Mouse (Mus musculus) lung, embryonic 15.5 days (tissue): ENCODE data around the gene Fitm1. TPM values are rescaled to one million over a fixed set of nuclear protein-coding genes. Genes with fewer than 3 reads are reported as not detected.

Source experiments
- ATAC-seq: fragments of 200-750 bp; cut with Nextera tagmentation; 2 replicates; pipeline ENCODE4 v1.8.0; 2017; ENCODE audit warnings: moderate number of reproducible peaks, borderline replicate concordance; ENCODE audit not compliant: low FRiP score, low TSS enrichment; ENCODE audit errors: extremely low read depth
- H3K27ac ChIP-seq: fragments of 300-500 bp; sonication (generic); 2 replicates; pipeline ENCODE4 v1.5.1; 2015; ENCODE audit warnings: moderate library complexity, mild to moderate bottlenecking, inconsistent platforms
- H3K27me3 ChIP-seq: fragments of 300-500 bp; sonication (generic); 2 replicates; pipeline ENCODE4 v1.6.1; 2015; ENCODE audit warnings: inconsistent platforms
- H3K36me3 ChIP-seq: fragments of 300-500 bp; sonication (generic); 2 replicates; pipeline ENCODE4 v1.6.1; 2015; ENCODE audit warnings: inconsistent platforms
- H3K4me1 ChIP-seq: fragments of 300-500 bp; sonication (generic); 2 replicates; pipeline ENCODE4 v1.6.1; 2015; ENCODE audit warnings: inconsistent platforms
- H3K4me2 ChIP-seq: fragments of 300-500 bp; sonication (generic); 2 replicates; pipeline ENCODE4 v1.6.1; 2015; ENCODE audit warnings: inconsistent platforms, mild to moderate bottlenecking, moderate library complexity
- H3K4me3 ChIP-seq: fragments of 300-500 bp; sonication (generic); 2 replicates; pipeline ENCODE4 v1.5.1; 2015; ENCODE audit warnings: mild to moderate bottlenecking, inconsistent platforms
- H3K9ac ChIP-seq: fragments of 300-500 bp; sonication (generic); 2 replicates; pipeline ENCODE4 v1.6.1; 2015; ENCODE audit warnings: inconsistent platforms
- H3K9me3 ChIP-seq: fragments of 300-500 bp; sonication (generic); 2 replicates; pipeline ENCODE4 v1.6.1; 2016; ENCODE audit warnings: inconsistent platforms
- WGBS: fragments of 180-500 bp; shearing (Covaris S2); methylation state at CpG from one replicate; pipeline ENCODE4 v1.1.7; 2015; 5-methylcytosine and 5-hydroxymethylcytosine counted together
- polyA plus RNA-seq: library from polyadenylated mRNA; unstranded; fragments of >200 nt; fragmentation: Nextera tagmentation; extraction: Ambion mirVana; gene quantifications from 2 replicates; pipeline ENCODE4 v1.2.1, GENCODE M21; 2015

Gene Fitm1
- polyA plus RNA-seq, 1 experiment from 2014 or later, result 3.7 TPM

GRCm38 (mm10) chr14:55586149-55586548, 10.7 kb downstream of the Fitm1 start:
- no peak overlapping the region for H3K4me2 ChIP-seq
- no peak for ATAC-seq
- no peak overlapping the region for H3K9ac ChIP-seq
- H3K36me3 ChIP-seq, result peaks cover 21% of the 10 kb centered on the region
- H3K4me1 ChIP-seq, result peaks cover 16% of the 10 kb centered on the region
- H3K4me3 ChIP-seq, result no peak overlapping the region
- peaks cover 8% of the 10 kb centered on the region; the same call in 1 of the 2 replicates for H3K27me3 ChIP-seq
- 87% methylated on average over 2 of the region's 2 CpGs for WGBS
- H3K9me3 ChIP-seq, result no peaks in the 10 kb centered on the region
- no peak overlapping the region for H3K27ac ChIP-seq

- Histone ChIP-seq H3K9me3 (no peaks in the 10 kb centered on the region), H3K4me3 (no peak overlapping the region), H3K27ac (no peak overlapping the region), H3K4me2 (no peak overlapping the region), H3K4me1 (peaks cover 32% of the 10 kb centered on the region), H3K9ac (no peak overlapping the region), H3K27me3 (peaks cover 7% of the 10 kb centered on the region; the same call in 1 of the 2 replicates), H3K36me3 (peaks cover 10% of the 10 kb centered on the region)
- 89% methylated on average over 5 of the region's 5 CpGs for WGBS
- ATAC-seq, result no peak
Measured at GRCm38 (mm10) chr14:55589271-55589670, 13.9 kb downstream of the Fitm1 start.

- WGBS, result 78% methylated on average over 11 of the region's 11 CpGs
- H3K4me2 ChIP-seq, result peak overlapping the region; percentile 93
- H3K27me3 ChIP-seq, result peaks cover under 1% of the 10 kb centered on the region; the same call in 1 of the 2 replicates
- ATAC-seq, result no peak
- peaks cover 26% of the 10 kb centered on the region for H3K4me1 ChIP-seq
- peak overlapping the region; percentile 84 for H3K4me3 ChIP-seq
- no peaks in the 10 kb centered on the region for H3K9me3 ChIP-seq
- peaks cover 13% of the 10 kb centered on the region for H3K36me3 ChIP-seq
- H3K27ac ChIP-seq, result peak overlapping the region; percentile 99; the same call in 1 of the 2 replicates
- H3K9ac ChIP-seq, result peak overlapping the region; percentile 66
Measured at GRCm38 (mm10) chr14:55589771-55590448, 14.5 kb downstream of the Fitm1 start.

- peak within 1 kb of the TSS; percentile 80 for H3K9ac ChIP-seq
- under 1% methylated on average over 22 of the region's 22 CpGs for WGBS
- no peaks in the 10 kb centered on the region for H3K27me3 ChIP-seq
- H3K36me3 ChIP-seq, result peaks cover 23% of the 10 kb centered on the region
- H3K4me3 ChIP-seq, result peak within 1 kb of the TSS; percentile 84
- H3K9me3 ChIP-seq, result no peaks in the 10 kb centered on the region
- peak; percentile 97 for ATAC-seq
- peak within 1 kb of the TSS; percentile 99 for H3K27ac ChIP-seq
- H3K4me2 ChIP-seq, result peak within 1 kb of the TSS; percentile 93
- peaks cover 25% of the 10 kb centered on the region for H3K4me1 ChIP-seq
Measured at GRCm38 (mm10) chr14:55590748-55591330, 15.4 kb downstream of the Fitm1 start, which contains the start of gene Psme2. Gene Psme2, minus strand, starts transcription at chr14:55591113.

GRCm38 (mm10) chr14:55591331-55591891, 16.0 kb downstream of the Fitm1 start, which contains the start of gene Rnf31:
Gene Rnf31, plus strand, starts transcription at chr14:55591708.
- Histone ChIP-seq H3K4me3 (peak within 1 kb of the TSS; percentile 84), H3K9ac (peak within 1 kb of the TSS; percentile 80), H3K4me2 (peak within 1 kb of the TSS; percentile 93), H3K27ac (peak within 1 kb of the TSS; percentile 99), H3K9me3 (no peaks in the 10 kb centered on the region), H3K36me3 (peaks cover 28% of the 10 kb centered on the region), H3K4me1 (peaks cover 25% of the 10 kb centered on the region), H3K27me3 (no peaks in the 10 kb centered on the region)
- 0% methylated on average over 33 of the region's 33 CpGs for WGBS
- ATAC-seq, result peak; percentile 90

GRCm38 (mm10) chr14:55592226-55592625, 16.8 kb downstream of the Fitm1 start:
- peak overlapping the region; percentile 84 for H3K4me3 ChIP-seq
- H3K27me3 ChIP-seq, result no peaks in the 10 kb centered on the region
- WGBS, result 4% methylated on average over 16 of the region's 16 CpGs
- H3K4me2 ChIP-seq, result peak overlapping the region; percentile 93
- peak overlapping the region; percentile 80 for H3K9ac ChIP-seq
- H3K9me3 ChIP-seq, result no peaks in the 10 kb centered on the region
- no peak for ATAC-seq
- H3K27ac ChIP-seq, result peak overlapping the region; percentile 99
- H3K4me1 ChIP-seq, result peaks cover 25% of the 10 kb centered on the region
- H3K36me3 ChIP-seq, result peaks cover 33% of the 10 kb centered on the region

- Histone ChIP-seq H3K4me3 (no peak overlapping the region), H3K27ac (no peak overlapping the region), H3K27me3 (no peaks in the 10 kb centered on the region), H3K4me1 (peaks cover 17% of the 10 kb centered on the region), H3K4me2 (no peak overlapping the region), H3K9ac (no peak overlapping the region), H3K36me3 (peaks cover 60% of the 10 kb centered on the region), H3K9me3 (no peaks in the 10 kb centered on the region)
- ATAC-seq, result no peak
- WGBS, result 74% methylated on average over 13 of the region's 13 CpGs
Measured at GRCm38 (mm10) chr14:55596036-55596690, 20.7 kb downstream of the Fitm1 start.

GRCm38 (mm10) chr14:55598521-55599390, 23.3 kb downstream of the Fitm1 start:
- peaks cover 80% of the 10 kb centered on the region for H3K36me3 ChIP-seq
- H3K27ac ChIP-seq, result no peak overlapping the region
- H3K4me2 ChIP-seq, result no peak overlapping the region
- no peak overlapping the region for H3K9ac ChIP-seq
- H3K4me1 ChIP-seq, result peaks cover 5% of the 10 kb centered on the region; the same call in 1 of the 2 replicates
- no peak overlapping the region for H3K4me3 ChIP-seq
- no peaks in the 10 kb centered on the region for H3K27me3 ChIP-seq
- no peak for ATAC-seq
- H3K9me3 ChIP-seq, result no peaks in the 10 kb centered on the region
- WGBS, result 92% methylated on average over 21 of the region's 21 CpGs

GRCm38 (mm10) chr14:55603271-55603632, 27.8 kb downstream of the Fitm1 start, which contains the start of gene Irf9:
Gene Irf9, plus strand, starts transcription at chr14:55603571.
- Histone ChIP-seq H3K4me2 (peak within 1 kb of the TSS; percentile 61), H3K36me3 (peaks cover 64% of the 10 kb centered on the region), H3K27ac (peak within 1 kb of the TSS; percentile 76), H3K9ac (peak within 1 kb of the TSS; percentile 33; the same call in 1 of the 2 replicates), H3K4me1 (peaks cover 16% of the 10 kb centered on the region), H3K9me3 (no peaks in the 10 kb centered on the region), H3K27me3 (no peaks in the 10 kb centered on the region), H3K4me3 (peak within 1 kb of the TSS; percentile 39)
- no peak for ATAC-seq
- 79% methylated on average over 7 of the region's 7 CpGs for WGBS

GRCm38 (mm10) chr14:55603633-55604576, 28.5 kb downstream of the Fitm1 start:
- Histone ChIP-seq H3K36me3 (peaks cover 65% of the 10 kb centered on the region), H3K27ac (peak overlapping the region; percentile 76), H3K9ac (peak overlapping the region; percentile 33; the same call in 1 of the 2 replicates), H3K4me3 (peak overlapping the region; percentile 39), H3K27me3 (no peaks in the 10 kb centered on the region), H3K4me2 (peak overlapping the region; percentile 61), H3K4me1 (peaks cover 16% of the 10 kb centered on the region), H3K9me3 (no peaks in the 10 kb centered on the region)
- WGBS, result 10% methylated on average over 19 of the region's 19 CpGs
- ATAC-seq, result peak; percentile 89
